Comparison of ENCODE assay signal across 19 mouse cellular contexts in genomic region chr1:191819026-191819425, GRCm38 (mm10).
"Had no signal": no experiment of that assay in that cellular context is flagged by ENCODE, and none has a peak within 500 bp of the region (broad histone marks: within the 10 kb centered on the region; RNA-seq: fewer than 3 reads in every experiment).

No protein-coding gene starts in this region.

- H3K27ac ChIP-seq: liver, embryonic 13.5 days; liver, embryonic 15.5 days; lung, embryonic 15.5 days; midbrain, embryonic 13.5 days; midbrain, embryonic 15.5 days; neural tube, embryonic 12.5 days; stomach, embryonic 15.5 days; stomach, postnatal 0 days had no signal

- H3K4me3 ChIP-seq: liver, embryonic 13.5 days; liver, embryonic 15.5 days; lung, embryonic 15.5 days; midbrain, embryonic 13.5 days; midbrain, embryonic 15.5 days; neural tube, embryonic 12.5 days; stomach, embryonic 15.5 days had no signal

- H3K36me3 ChIP-seq: midbrain, embryonic 13.5 days; midbrain, embryonic 15.5 days had no signal

- H3K9me3 ChIP-seq: liver, embryonic 13.5 days; liver, embryonic 15.5 days; lung, embryonic 15.5 days; midbrain, embryonic 13.5 days; midbrain, embryonic 15.5 days; neural tube, embryonic 12.5 days; stomach, embryonic 15.5 days had no signal

- H3K27me3 ChIP-seq: lung, embryonic 15.5 days; midbrain, embryonic 13.5 days; midbrain, embryonic 15.5 days; neural tube, embryonic 12.5 days; stomach, embryonic 15.5 days had no signal

- DNase-seq: liver, embryonic 13.5 days; liver, postnatal 0 days; lung, adult 2 months; lung, postnatal 14 days; lung, postnatal 36 days; right cerebral cortex, postnatal 14 days; spleen, adult 18-20 months; thymus, adult 2 months; thymus, postnatal 25 days; thymus, postnatal 4 days had no signal

- ATAC-seq: liver, postnatal 0 days; lung, postnatal 0 days; midbrain, embryonic 13.5 days; midbrain, embryonic 15.5 days had no signal

- H3K9ac ChIP-seq: liver, embryonic 13.5 days; liver, embryonic 15.5 days; liver, postnatal 0 days; lung, embryonic 15.5 days; midbrain, embryonic 13.5 days; midbrain, embryonic 15.5 days; neural tube, embryonic 12.5 days; stomach, embryonic 15.5 days had no signal

- H3K4me2 ChIP-seq: liver, embryonic 13.5 days; liver, embryonic 15.5 days; lung, embryonic 15.5 days; midbrain, embryonic 11.5 days; midbrain, embryonic 13.5 days; midbrain, embryonic 15.5 days; neural tube, embryonic 12.5 days; stomach, embryonic 15.5 days had no signal
